Mouse (Mus musculus) forebrain, embryonic 11.5 days (tissue): Measurements from ENCODE around the gene Tmeff2. TPM values are rescaled to one million over a fixed set of nuclear protein-coding genes. Genes with fewer than 3 reads are reported as not detected.

ENCODE experiments used
- ATAC-seq: fragments of 200-750 bp; cut with Nextera tagmentation; replicated peaks from 2 replicates; pipeline ENCODE4 v1.8.0; 2017; ENCODE audit warnings: moderate TSS enrichment; ENCODE audit not compliant: low FRiP score
- DNase-seq: peaks from one replicate; pipeline ENCODE4 v3.0.0-alpha.2; 2017; ENCODE audit warnings: low spot score
- H3K27ac ChIP-seq: fragments of 300-500 bp; sonication (generic); 2 replicates; pipeline ENCODE4 v1.5.1; 2014; ENCODE audit warnings: low read depth, low read length
- H3K27me3 ChIP-seq: fragments of 300-500 bp; sonication (generic); 2 replicates; pipeline ENCODE4 v1.6.1; 2014; ENCODE audit warnings: mild to moderate bottlenecking, low read length, mixed read lengths; ENCODE audit not compliant: control insufficient read depth, insufficient read depth
- H3K36me3 ChIP-seq: fragments of 300-500 bp; sonication (generic); 2 replicates; pipeline ENCODE4 v1.6.1; 2014; ENCODE audit warnings: mild to moderate bottlenecking, low read length, moderate library complexity, mixed read lengths; ENCODE audit not compliant: control insufficient read depth, insufficient read depth
- H3K4me1 ChIP-seq: fragments of 300-500 bp; sonication (generic); replicated peaks from 2 replicates; pipeline ENCODE4 v1.6.1; 2014; ENCODE audit warnings: low read length, mixed read lengths; ENCODE audit not compliant: control insufficient read depth, insufficient read depth
- H3K4me2 ChIP-seq: fragments of 300-500 bp; sonication (generic); 2 replicates; pipeline ENCODE4 v1.6.1; 2014; ENCODE audit warnings: low read depth, mild to moderate bottlenecking, low read length, moderate library complexity, mixed read lengths; ENCODE audit not compliant: severe bottlenecking
- H3K4me3 ChIP-seq: fragments of 300-500 bp; sonication (generic); 2 replicates; pipeline ENCODE4 v1.5.1; 2014; ENCODE audit warnings: low read depth, low read length
- H3K9ac ChIP-seq: fragments of 300-500 bp; sonication (generic); 2 replicates; pipeline ENCODE4 v1.6.1; 2014; ENCODE audit warnings: low read length
- H3K9me3 ChIP-seq: fragments of 300-500 bp; sonication (generic); 2 replicates; pipeline ENCODE4 v1.6.1; 2016; ENCODE audit warnings: low read length, mixed read lengths; ENCODE audit not compliant: control insufficient read depth
- WGBS: fragments of 180-500 bp; shearing (Covaris S2); extraction: QIAGEN DNeasy Blood & Tissue Kit; methylation state at CpG from one replicate; pipeline ENCODE4 v1.1.7; 2014; 5-methylcytosine and 5-hydroxymethylcytosine counted together
- polyA plus RNA-seq: library from polyadenylated mRNA; unstranded; fragments of >200 nt; fragmentation: Nextera tagmentation; extraction: Ambion mirVana; gene quantifications from 2 replicates; pipeline ENCODE4 v1.2.1, GENCODE M21; 2014

Gene Tmeff2
- polyA plus RNA-seq, 1 experiment from 2014 or later, result 5.9 TPM

- H3K27me3 ChIP-seq, result no peaks in the 10 kb centered on the region
- ATAC-seq (no peak), DNase-seq (no peak)
- no peaks in the 10 kb centered on the region for H3K36me3 ChIP-seq
- H3K4me2 ChIP-seq, result no peak overlapping the region
- H3K4me1 ChIP-seq, result no peaks in the 10 kb centered on the region
- no peak overlapping the region for H3K9ac ChIP-seq
- H3K9me3 ChIP-seq, result no peaks in the 10 kb centered on the region
- no peak overlapping the region for H3K27ac ChIP-seq
- no peak overlapping the region for H3K4me3 ChIP-seq
- WGBS, result 92% methylated on average over 1 of the region's 1 CpGs
These were observed 240.9 kb downstream of the Tmeff2 start for GRCm38 (mm10) chr1:51141381-51141780.

GRCm38 (mm10) chr1:51142729-51143128 is 242.3 kb downstream of the Tmeff2 start:
- H3K27ac ChIP-seq, result no peak overlapping the region
- H3K4me3 ChIP-seq, result no peak overlapping the region
- no peaks in the 10 kb centered on the region for H3K36me3 ChIP-seq
- ATAC-seq (no peak), DNase-seq (no peak)
- no peak overlapping the region for H3K4me2 ChIP-seq
- H3K4me1 ChIP-seq, result no peaks in the 10 kb centered on the region
- H3K9me3 ChIP-seq, result no peaks in the 10 kb centered on the region
- no peak overlapping the region for H3K9ac ChIP-seq
- WGBS, result 82% methylated on average over 3 of the region's 3 CpGs
- no peaks in the 10 kb centered on the region for H3K27me3 ChIP-seq

GRCm38 (mm10) chr1:51145693-51146092 is 245.2 kb downstream of the Tmeff2 start:
- Histone ChIP-seq H3K36me3 (no peaks in the 10 kb centered on the region), H3K9me3 (no peaks in the 10 kb centered on the region), H3K27me3 (no peaks in the 10 kb centered on the region), H3K4me1 (no peaks in the 10 kb centered on the region), H3K4me2 (no peak overlapping the region), H3K4me3 (no peak overlapping the region), H3K9ac (no peak overlapping the region), H3K27ac (no peak overlapping the region)
- ATAC-seq, result no peak
- WGBS, result 87% methylated on average over 4 of the region's 4 CpGs
- DNase-seq, result no peak

DNA sequence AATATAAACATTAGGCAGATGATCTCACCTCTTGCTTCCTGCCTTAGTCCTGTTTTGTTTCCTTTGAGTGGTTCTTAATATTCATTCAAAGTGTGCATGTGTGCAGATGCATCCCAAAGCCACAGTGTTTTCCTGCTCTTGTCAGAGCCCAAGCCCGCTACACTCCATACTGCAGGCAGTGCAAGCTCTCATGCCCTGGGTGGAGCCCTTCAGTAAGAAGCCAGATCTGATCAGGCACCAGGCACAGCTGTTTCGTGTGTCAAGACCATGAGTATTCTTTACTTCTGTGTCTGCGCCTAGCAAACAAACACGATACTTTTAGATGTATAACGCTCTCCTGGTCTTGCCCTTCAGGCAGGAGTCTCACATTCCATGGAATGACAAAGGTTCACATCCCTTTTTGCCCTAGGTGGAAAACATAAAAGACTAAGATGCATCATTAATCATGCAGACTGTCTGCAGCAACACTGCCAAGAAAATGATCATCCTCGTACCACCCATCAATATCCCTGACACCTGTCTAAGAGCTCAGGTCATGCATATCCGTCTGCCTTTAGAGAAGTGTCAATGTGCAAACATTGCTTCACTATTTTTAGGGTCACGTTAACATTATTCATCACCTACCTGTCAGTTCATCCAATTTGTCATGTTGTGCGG is 248.2 kb downstream of the Tmeff2 start:
- no peaks in the 10 kb centered on the region for H3K4me1 ChIP-seq
- no peak overlapping the region for H3K4me2 ChIP-seq
- ATAC-seq (no peak), DNase-seq (no peak)
- H3K9me3 ChIP-seq, result no peaks in the 10 kb centered on the region
- no peaks in the 10 kb centered on the region for H3K27me3 ChIP-seq
- WGBS, result 78% methylated on average over 9 of the region's 9 CpGs
- H3K4me3 ChIP-seq, result no peak overlapping the region
- no peaks in the 10 kb centered on the region for H3K36me3 ChIP-seq
- no peak overlapping the region for H3K27ac ChIP-seq
- H3K9ac ChIP-seq, result no peak overlapping the region

DNA sequence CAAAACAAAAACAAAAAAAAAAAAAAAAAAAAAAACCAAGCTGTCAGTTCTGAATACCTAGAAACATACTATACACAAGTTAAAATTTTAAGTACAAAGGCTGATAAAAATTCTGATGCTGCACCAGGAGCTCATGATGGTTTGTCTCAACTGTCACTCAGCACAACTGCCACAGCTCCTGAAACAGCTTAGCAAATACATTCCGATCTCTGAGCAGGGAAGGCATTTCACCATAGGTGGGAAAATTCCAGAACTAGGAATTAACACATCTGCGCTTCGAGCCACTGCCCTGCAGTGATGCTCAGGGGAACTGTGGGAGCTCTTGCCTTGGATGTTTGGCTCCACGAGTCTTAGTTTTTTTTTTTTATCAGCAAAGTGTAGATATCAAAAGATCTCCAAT is 249.0 kb downstream of the Tmeff2 start:
- H3K36me3 ChIP-seq, result no peaks in the 10 kb centered on the region
- H3K27ac ChIP-seq, result no peak overlapping the region
- ATAC-seq (no peak), DNase-seq (no peak)
- no peaks in the 10 kb centered on the region for H3K4me1 ChIP-seq
- H3K9ac ChIP-seq, result no peak overlapping the region
- H3K4me2 ChIP-seq, result no peak overlapping the region
- no peaks in the 10 kb centered on the region for H3K27me3 ChIP-seq
- H3K4me3 ChIP-seq, result no peak overlapping the region
- WGBS, result 62% methylated on average over 4 of the region's 4 CpGs
- H3K9me3 ChIP-seq, result no peaks in the 10 kb centered on the region

DNA sequence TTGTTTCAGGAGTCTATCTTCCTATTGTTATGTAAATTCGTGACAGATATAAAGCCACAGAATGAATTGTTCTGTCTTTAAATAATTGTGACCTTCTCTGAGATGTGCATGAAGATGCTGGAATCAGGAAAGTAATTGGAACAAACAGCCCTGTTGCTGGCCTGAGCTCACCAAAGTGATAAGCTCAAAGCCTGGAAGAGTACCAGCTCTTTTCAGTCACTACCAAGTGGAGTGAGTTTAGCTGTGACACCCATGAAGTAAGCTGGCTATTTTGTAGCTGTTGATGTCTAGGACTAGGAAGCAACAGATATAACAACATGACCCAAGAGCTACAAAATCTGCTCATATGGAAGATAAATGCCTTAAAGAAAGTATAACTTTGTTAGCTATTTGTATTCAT is 249.4 kb downstream of the Tmeff2 start:
- ATAC-seq (no peak), DNase-seq (no peak)
- Histone ChIP-seq H3K4me2 (no peak overlapping the region), H3K27ac (no peak overlapping the region), H3K4me1 (no peaks in the 10 kb centered on the region), H3K9me3 (no peaks in the 10 kb centered on the region), H3K4me3 (no peak overlapping the region), H3K9ac (no peak overlapping the region), H3K36me3 (no peaks in the 10 kb centered on the region), H3K27me3 (no peaks in the 10 kb centered on the region)
- WGBS, result 90% methylated on average over 1 of the region's 1 CpGs

GRCm38 (mm10) chr1:51152017-51152416 is 251.6 kb downstream of the Tmeff2 start:
- DNase-seq (no peak), ATAC-seq (no peak)
- H3K36me3 ChIP-seq, result no peaks in the 10 kb centered on the region
- no peaks in the 10 kb centered on the region for H3K27me3 ChIP-seq
- H3K9me3 ChIP-seq, result no peaks in the 10 kb centered on the region
- no peak overlapping the region for H3K4me3 ChIP-seq
- no peak overlapping the region for H3K4me2 ChIP-seq
- WGBS, result 39% methylated on average over 2 of the region's 2 CpGs
- no peak overlapping the region for H3K9ac ChIP-seq
- H3K4me1 ChIP-seq, result no peaks in the 10 kb centered on the region
- no peak overlapping the region for H3K27ac ChIP-seq

GRCm38 (mm10) chr1:51152856-51153255 is 252.4 kb downstream of the Tmeff2 start:
- Histone ChIP-seq H3K27me3 (no peaks in the 10 kb centered on the region), H3K36me3 (no peaks in the 10 kb centered on the region), H3K9me3 (no peaks in the 10 kb centered on the region), H3K9ac (no peak overlapping the region), H3K4me2 (no peak overlapping the region), H3K27ac (no peak overlapping the region), H3K4me3 (no peak overlapping the region), H3K4me1 (no peaks in the 10 kb centered on the region)
- ATAC-seq, result no peak
- WGBS, result 18% methylated on average over 5 of the region's 5 CpGs
- DNase-seq, result no peak

- Histone ChIP-seq H3K9ac (no peak overlapping the region), H3K4me3 (no peak overlapping the region), H3K27me3 (no peaks in the 10 kb centered on the region), H3K9me3 (no peaks in the 10 kb centered on the region), H3K27ac (no peak overlapping the region), H3K4me1 (no peaks in the 10 kb centered on the region), H3K36me3 (no peaks in the 10 kb centered on the region), H3K4me2 (no peak overlapping the region)
- 90% methylated on average over 2 of the region's 2 CpGs for WGBS
- ATAC-seq (no peak), DNase-seq (no peak)
These were observed 283.8 kb downstream of the Tmeff2 start for GRCm38 (mm10) chr1:51184276-51184675.
